Mouse (Mus musculus) spleen, postnatal 4 days (tissue): Measurements from ENCODE around the gene Sh3rf1.

ENCODE experiments used
- DNase-seq, 2 experiments: peaks; one replicate each; pipeline ENCODE4 v3.0.0; 2022; ENCODE audit warnings: low spot score in 2 of 2

The Sh3rf1 gene

DNA sequence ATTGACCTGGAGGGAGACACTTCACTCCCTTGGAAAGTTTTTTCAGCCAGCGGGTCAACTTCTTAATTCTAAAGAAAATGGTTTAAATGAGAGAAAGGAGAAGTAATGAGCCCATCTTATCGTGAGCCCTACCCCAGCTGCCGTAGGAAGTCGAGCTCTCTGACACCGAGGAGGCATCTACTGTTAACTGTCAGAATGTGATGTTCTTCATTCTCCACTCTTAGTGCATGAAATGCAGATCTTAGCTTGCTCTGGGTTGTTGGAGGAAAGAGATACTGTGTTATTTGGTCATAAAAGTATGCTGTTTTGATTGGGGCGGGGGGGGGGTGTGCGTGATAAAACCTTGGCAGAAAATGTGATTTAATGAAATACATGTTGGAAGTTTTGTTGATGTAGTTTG lies 62.7 kb downstream of the Sh3rf1 start:
- no peak for DNase-seq

DNA sequence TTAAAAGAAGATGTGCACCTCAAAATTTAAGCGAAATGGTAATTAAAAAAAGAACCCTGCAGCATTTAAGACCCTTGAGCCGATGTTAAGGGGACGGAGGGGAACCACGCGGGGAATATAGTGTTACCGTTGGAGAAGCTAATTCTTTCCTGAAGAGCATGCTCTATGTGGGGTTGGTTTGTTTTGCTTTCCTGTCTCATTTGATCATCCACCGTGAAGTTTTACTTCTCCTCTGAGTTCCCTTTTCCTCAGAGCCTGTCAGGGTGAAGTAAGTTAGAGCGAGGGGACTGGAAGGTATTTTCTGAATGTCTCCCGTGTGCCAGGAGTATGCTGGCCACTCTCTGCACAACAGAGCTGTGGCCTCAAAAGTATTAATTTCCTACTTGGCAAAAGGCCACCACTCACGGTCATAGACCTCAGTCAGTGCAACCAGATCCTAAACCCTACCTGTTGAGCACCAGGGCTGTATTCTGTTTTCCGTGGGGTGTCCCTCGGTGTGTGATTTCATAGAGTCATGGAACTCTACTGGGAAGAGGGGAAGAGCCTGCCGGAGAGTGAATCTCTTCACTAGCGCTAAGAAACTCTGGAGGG lies 63.2 kb downstream of the Sh3rf1 start:
- DNase-seq, result no peak

DNA sequence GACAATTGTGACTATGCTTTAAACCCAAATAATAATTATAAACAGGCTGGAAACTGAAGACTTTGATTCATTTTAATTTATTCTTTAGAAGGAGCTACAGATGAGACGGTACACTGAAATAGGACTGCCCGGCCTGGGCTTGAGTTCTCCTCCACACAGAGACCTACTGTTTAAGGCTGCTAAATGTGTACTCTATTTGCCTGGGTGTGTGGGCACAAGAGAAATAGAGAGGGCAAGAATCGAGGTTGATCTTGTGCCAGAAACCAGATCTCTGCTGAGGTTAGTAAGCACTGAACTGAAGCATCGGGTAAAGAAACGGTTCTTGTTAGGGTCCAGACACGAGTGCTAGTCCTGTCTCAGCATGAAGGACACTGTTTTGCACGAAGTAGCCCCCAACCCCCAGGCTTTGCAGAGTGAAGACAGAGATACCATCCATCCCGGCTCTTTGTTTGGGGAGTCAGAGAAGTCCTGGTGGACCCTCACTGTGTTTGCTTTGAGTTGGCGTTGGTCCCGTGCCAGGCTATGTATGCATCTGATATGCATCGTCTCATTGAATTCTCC lies 64.4 kb downstream of the Sh3rf1 start:
- DNase-seq, result no peak

DNA sequence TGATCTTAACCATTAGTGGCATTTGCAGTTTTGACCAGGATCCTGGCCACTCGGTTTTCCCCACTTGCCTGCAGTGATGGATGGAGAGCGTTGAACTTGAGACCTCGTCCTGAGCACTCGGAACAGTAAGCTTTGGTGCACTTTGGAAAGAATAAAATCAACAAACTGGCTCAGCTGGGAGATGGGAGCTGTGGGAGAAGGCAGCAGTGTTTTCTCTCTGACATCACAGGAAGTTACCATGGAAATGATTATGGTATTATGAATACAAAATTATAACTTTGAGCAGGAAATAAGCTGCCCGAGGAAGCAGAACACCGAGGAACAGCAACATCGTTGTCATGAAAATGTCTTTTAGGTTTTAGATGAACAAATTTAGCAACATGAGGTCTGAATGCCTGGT lies 65.0 kb downstream of the Sh3rf1 start:
- no peak for DNase-seq

DNA sequence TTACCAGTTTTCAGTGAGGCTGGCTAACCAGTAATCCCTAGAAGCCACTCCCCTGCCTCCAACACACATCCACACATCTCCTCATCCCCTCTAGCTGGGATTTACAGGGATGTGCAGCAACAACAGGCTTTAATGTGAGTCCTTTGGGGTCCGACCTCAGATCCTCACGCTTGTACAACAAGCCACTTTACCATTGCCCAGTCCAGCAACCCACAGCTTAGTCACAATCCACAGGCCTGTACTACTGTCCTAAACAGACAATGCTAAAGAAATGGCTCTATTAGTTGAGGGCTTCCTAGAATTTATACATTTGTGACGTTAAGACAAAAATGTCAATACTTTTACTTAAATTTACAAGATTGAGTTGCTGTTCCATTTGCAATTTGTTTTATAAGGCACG lies 71.4 kb downstream of the Sh3rf1 start:
- DNase-seq, result no peak

DNA sequence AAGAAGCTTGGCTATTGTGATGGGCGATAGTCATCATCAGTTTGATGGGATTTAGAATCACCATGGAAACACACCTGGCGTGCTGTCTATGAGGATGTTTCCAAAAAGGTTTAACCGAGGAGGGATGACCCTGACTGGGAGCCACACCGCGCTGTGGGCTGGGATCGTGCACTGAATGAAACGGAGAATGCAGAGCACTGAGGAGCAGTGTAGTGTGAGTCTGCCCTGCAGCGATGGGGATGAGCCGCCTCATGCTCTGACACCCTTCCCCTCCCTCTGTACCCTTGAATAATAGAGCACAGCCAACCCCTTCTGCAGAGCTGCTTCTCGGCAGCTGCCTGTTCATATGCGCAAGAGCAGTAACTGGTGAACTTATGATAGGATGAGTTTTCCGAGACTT lies 71.8 kb downstream of the Sh3rf1 start:
- no peak for DNase-seq

DNA sequence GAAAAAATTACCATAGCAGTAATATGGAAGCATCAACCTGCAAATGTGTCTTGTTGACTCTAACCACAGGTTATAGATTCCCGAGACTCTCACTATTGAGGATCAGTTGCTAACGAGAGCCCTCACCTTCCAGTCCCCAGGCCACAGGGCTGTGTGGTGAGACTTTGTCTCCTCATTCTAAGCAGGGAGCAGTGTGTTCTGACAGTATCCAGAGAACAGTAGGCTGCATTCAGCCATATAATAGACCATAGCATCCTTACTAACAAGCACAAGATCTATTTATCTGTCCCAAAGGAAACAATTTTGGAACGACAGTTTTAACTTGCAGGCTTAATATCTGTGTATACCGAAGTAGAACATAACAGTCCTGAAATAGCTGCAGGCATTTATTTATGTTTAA lies 75.2 kb downstream of the Sh3rf1 start:
- DNase-seq, result no peak

DNA sequence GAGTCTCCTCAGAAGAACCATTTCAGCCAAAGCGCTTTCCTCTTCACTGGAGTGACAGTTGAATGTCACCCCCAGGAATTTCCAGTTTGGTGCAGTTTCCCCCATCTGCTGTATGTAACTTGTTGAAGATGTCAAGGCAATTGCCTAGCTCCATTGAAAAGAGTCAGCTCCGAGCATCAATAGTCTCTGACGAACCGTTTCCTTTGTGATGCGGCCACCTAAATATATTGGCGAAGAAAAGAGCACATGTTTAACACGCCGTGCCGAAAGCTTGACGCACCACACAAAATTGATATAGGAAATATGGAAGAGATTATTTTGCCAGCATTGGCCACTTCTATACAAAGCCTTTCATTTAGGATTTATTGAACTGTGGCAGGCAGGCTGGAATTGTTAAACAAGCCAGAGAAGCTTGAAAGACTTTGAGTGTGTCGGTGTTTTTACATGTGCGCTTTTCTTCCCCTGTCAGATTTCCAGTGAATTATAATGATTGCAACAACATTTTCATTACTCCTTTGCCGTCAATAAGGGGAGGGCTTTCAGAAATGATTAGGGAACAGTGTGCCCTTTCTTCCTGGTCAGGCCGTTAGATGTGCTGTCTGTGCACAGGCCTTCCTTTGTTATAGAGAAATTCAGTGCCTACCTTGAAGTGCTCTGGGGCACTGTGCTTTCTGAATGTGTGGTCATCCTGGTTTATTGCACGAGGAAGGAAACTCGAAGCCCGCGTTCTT lies 77.8 kb downstream of the Sh3rf1 start:
- DNase-seq, result no peak

DNA sequence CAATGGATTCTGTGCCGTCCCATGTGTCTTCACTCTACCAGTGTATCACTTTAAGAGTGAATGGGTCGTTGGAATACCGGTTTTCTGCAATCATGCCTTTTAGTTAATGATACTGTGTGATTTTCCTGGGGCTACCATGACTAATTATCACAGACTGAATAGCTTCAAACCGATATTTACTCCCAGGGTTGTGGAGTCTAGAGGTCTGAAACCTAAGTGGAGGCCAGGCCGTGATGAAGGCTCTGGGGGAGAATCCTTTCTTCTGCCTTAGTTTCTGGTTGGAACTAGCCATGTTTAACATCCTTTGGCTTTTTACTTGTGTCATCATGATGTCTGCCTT lies 78.3 kb downstream of the Sh3rf1 start:
- DNase-seq, result no peak

DNA sequence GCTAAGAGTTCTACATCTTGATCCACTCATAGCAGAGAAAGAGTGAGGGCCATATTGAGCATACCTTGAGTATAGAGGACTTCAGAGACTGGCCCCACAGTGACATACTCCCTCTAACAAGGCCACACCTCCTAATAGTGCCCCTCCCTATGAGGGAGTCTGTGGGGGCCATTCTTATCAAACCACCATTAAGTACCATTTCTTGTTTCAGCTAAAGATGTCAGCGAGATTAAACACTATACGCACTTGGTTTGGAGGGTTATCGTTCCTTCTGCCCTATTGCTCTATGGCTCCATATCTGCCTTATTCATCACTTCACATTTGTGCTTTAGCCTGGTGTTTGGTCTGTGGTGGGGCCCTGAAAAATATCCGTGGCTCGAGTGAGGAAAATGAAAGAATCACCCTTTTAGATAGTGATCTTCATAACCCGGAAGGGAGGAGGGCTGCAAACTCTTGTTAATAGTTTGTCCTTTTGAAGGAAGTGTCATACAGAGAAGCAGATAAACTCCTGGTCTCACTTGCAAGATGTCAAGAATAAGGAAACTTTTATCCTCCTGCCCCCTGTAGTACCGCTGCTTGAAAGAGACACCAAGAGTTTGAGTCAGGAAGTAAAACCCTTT lies 81.9 kb downstream of the Sh3rf1 start:
- no peak for DNase-seq

DNA sequence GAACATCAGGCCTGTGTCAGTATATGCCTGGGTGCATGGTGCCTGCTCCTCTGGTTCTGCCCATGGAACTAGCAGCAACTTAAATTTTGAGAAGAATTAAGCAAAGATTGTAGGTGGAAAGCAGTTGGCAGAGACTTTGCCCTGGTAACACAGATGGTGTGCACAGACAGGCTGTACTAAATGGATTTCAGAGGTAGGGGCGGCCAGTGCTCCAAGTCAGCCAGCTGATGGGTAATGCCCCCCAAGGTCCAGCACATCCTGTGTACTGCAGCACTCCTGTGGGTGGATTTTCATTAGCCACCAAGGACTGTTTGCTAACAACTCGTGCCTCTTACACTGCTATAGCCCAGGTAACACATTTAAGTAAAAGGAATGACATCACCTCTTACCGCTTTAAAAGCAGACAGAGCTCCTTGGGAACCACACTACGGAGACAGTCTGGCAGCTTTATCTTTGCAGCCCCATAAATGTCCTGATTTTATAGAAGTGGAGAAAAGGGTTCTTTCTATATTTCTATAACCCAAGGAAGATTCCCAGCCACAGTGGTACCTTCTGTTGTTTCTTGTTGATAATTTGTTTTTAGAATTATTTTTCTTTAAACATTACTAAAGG lies 82.9 kb downstream of the Sh3rf1 start:
- no peak for DNase-seq

DNA sequence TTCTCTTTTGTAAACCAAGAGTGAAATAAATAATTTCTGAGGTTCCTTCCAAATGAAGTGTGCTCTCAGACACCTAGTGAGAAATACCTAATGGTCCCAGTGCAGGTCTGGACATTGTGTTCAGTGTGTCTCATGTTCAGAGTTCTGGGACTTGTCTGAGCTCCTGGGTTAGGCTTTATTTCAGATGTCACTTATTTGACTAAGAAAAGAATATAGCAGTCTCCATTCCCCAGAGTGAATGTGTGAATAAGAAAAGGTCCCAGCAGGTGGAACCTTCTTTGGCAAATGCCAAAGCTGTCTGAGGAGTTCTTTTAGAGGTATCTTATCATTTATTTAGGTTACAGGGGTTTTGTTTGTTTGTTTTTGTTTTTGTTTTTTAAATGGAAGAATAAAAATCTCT lies 85.2 kb downstream of the Sh3rf1 start:
- no peak for DNase-seq

DNA sequence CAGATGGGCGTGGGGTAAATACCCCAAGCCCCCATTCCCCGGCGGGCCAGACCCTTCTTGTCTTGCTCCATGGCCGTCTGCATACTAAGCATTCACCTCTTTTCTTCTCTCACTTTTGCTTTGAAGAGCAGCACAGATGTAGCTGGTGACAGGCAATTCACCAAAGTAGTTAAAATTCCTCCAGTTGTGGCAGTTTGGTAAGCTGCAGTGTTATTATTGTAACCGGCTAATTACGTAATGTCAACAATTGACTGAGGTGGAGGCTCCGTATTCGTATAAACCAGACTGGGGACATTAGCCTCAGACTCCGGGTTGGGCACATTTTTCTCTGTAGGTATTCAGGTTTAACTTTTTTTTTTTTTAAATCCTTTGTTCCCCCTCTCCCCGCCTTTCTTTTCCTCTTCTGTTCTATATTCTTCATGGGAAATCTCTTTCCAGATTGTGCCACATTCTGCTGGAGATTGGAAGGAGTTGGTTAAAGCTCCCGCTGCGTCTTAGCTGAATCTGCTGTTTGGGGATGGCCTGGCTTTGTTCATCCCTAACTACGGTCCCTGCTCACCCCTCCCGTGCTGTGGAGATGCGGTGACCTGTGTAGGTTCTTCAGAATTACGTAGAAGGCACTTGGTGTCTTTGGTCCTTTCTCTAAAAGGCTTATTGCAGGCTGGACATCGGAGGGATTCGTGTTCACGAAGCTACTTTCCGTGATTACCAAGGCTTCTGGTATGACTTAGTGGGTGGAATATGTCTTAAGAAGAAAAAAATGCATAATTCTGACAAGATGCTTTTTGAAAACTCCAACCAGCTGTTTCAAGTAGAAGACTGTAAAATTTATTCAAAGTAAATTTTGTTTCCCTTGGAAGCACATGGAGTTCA lies 86.1 kb downstream of the Sh3rf1 start:
- no peak for DNase-seq

DNA sequence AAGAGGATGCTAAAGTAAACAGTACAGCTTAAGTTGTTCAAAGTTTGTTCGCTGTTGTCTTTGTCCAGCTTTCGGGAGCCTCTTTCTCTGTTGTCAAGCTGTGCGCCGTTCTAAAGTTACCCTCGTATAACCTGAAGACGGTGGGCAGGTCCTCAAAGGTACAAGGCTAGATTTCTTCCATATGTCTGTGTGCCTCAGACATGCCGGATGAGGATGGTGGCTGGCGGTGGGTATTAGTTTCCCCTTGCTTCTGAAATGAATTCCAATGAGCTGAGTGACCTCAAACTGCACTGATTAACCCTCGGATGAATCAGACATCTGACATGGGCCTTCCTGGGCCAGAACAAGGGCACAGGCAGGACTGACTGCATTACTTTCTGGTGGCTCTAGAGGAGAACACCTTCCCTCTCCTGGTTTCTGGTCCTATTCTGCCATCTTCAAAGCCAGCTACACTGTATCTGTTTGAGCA lies 86.8 kb downstream of the Sh3rf1 start:
- DNase-seq, result no peak

DNA sequence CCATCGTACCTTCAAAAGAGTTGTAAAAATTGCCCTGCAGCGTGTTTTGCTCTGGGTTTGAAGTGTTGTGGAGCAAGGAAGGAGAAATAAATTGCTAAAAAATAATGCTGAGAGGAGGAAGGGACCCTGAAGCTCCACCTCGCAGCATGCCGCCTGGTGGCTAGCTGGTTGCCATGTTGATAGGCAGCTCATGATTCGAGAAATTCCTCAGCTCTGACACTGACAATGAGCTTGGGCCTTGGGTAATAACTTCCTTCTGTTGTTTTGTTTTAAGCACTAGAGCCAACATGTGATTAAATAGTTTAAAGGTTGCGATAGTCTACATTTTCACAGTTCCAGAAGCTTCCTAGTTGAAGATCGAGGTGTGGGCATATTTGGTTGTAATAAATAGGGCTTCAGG lies 89.3 kb downstream of the Sh3rf1 start:
- DNase-seq, result no peak

DNA sequence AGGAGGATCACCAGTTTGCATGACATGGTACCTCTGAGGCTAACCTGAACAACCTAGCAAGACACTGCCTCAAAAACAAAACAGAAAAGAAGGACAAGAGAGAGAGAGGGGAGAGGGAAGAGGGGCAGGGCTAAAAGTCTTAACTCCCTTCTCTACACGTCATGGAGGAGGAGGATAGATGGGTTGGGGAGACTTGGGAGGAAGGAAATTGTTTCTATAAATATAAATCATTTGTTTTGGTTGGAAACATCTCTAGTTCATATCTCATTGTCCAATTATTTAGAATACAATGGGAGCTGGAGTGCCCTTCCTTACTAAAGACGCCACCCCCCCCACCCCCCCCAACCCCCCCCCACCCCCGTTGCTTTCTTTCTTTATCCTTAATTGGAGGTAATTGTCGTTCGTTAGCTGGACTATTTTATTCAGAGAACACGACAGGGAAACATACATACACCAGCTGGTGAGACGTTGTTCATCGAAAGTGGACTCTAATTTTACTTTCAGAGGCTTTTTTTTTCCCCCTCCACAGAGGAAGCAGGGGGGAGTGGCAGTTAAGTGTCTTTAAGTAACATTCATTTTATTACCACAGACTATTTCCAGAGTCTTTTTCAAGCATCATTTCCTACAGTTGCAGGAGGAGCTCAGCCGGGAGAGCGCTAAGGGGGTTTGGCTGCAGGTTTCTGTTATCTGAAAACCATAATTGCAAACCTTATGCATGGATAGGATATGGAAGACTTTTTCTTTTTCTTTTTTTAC lies 92.5 kb downstream of the Sh3rf1 start:
- no peak for DNase-seq

DNA sequence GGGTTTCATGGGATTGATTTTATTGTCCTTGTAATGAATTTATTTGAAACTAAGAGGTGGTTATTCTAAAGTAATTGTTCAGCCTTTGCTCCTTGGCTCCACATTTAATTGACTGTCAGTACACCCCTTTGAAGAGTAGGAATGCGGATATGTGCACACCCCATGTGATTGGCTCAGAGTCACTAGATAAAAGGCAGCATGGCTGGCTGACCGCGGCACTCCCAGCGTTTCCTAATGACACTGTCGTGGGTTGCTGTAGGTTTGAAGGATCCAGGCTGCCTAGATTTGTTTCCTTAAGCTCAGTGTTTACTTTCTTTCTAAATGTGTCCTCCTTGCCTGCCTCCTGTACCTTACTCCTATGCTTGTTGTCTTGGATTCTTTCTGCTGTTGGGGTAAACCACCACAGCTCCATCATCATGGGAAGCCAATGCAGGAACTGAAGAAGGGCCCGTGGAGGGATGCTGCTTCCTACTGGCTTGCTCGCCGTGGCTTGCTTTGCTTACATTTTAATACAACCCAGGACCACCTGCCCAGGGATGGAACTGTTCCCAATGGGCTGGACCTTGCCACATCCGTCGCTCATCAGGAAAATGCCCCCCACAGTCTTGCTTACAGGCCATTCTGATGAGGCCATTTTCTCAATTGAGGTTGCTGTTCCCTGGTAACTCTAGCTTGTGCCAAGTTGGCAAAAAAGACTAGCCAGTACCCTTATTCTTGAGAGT lies 93.3 kb downstream of the Sh3rf1 start:
- no peak for DNase-seq

DNA sequence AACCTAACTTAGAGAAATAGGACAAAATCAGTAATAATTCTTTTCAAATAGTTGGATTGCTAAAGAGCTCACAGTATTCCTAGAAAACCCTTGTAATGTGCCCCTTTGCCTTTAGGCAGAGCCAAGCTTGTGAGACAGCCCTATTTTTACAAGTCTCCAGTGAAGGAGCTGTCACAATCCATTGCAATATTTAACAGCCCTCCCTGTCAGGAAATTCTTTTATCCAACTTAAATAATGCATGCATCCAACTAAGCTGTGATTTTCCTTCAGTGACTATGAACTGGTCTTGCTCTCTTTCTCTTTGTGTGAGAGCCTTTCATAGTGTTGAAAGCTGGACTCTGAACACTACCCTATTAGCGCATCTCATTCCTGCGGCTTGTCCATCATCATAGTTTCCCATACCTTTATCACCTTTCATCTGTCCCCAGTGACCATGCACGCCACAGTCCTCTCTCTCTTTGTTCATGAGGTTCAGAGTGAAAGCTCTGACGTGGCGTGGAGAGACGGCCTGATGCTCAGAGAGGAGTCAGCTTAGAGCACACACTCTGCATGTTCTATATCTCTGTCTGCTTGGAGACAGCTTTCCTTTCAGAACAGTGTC lies 94.0 kb downstream of the Sh3rf1 start:
- DNase-seq, result no peak

DNA sequence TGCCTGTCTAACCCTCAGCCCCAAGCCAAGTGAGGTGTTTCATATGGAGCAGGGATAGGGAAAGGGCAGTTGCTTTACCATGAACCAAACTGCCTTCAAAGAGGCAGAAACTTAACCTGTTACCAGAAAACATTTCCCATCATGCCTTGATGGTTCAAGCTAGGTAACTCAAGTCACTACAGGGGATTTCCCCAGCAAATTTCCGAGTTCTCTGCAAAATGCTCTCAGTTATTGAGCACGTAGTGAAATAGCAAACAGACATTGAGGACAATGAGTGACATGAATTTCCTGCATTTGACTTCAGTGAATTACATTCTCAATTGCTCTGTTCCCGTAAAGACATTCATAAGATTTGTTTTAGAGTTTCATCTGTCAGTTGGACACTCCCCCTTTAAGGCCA lies 97.5 kb downstream of the Sh3rf1 start:
- no peak for DNase-seq

DNA sequence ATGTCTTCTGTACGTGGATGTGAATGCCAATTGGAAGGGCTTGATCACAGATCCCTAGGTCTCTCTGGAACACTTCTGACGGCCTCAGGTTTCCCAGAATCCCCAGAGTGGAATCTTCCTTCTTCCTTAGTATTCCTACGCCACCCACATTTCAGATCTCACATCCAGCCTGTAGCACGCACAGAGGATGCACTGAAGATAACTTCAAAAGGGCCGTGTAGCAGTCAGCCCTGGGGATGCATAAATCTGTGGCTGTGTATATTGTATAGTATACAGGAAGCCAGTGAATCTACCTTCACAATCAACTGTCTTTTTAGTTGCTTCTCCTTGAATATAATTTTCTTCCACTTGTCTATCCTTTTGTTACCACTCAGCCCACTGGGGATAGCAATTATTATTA lies 98.1 kb downstream of the Sh3rf1 start:
- DNase-seq, result no peak
